Mouse (Mus musculus) liver, embryonic 14.5 days (tissue): Measurements from ENCODE around the gene Sdk1. TPM values are rescaled to one million over a fixed set of nuclear protein-coding genes. Genes with fewer than 3 reads are reported as not detected.

Experiments used
- ATAC-seq: fragments of 200-750 bp; cut with Nextera tagmentation; 2 replicates; pipeline ENCODE4 v1.8.0; 2017; ENCODE audit warnings: moderate number of reproducible peaks, mild to moderate bottlenecking, moderate library complexity; ENCODE audit not compliant: insufficient read depth
- DNase-seq, 3 experiments: peaks; one replicate each; pipeline ENCODE4 v3.0.0-alpha.2; 2012 to 2013; ENCODE audit warnings: low read depth in 3 of 3, low spot score in 3 of 3
- H3K27ac ChIP-seq: fragments of 300-500 bp; sonication (generic); 2 replicates; pipeline ENCODE4 v1.5.1; 2014; ENCODE audit warnings: moderate library complexity, mild to moderate bottlenecking, control low read depth, inconsistent platforms
- H3K27me3 ChIP-seq: fragments of 300-500 bp; sonication (generic); 2 replicates; pipeline ENCODE4 v1.6.1; 2014; ENCODE audit warnings: mild to moderate bottlenecking, low read length, moderate library complexity; ENCODE audit not compliant: control insufficient read depth, insufficient read depth
- H3K36me3 ChIP-seq: fragments of 300-500 bp; sonication (generic); replicated peaks from 2 replicates; pipeline ENCODE4 v1.6.1; 2014; ENCODE audit warnings: low read depth; ENCODE audit not compliant: control insufficient read depth, insufficient read depth
- H3K4me1 ChIP-seq, 2 experiments: fragments of 200-500 bp in 1 of 2; fragments of 300-500 bp in 1 of 2; sonication (generic) in 1 of 2; replicated peaks; 2 replicates each; pipeline ENCODE4 v1.6.1; 2012 to 2014; ENCODE audit warnings: antibody characterized with exemption in 1 of 2, inconsistent platforms in 1 of 2, low read length in 1 of 2; ENCODE audit not compliant: control insufficient read depth in 2 of 2, insufficient read depth in 2 of 2
- H3K4me2 ChIP-seq: fragments of 300-500 bp; sonication (generic); 2 replicates; pipeline ENCODE4 v1.6.1; 2014; ENCODE audit warnings: low read depth, mild to moderate bottlenecking, control low read depth, moderate library complexity
- H3K4me3 ChIP-seq, 2 experiments: fragments of 200-500 bp in 1 of 2; fragments of 300-500 bp in 1 of 2; sonication (generic) in 1 of 2; 2 replicates each; pipeline ENCODE4 v1.5.1; 2012 to 2014; ENCODE audit warnings: low read depth in 2 of 2, low read length in 2 of 2, mild to moderate bottlenecking in 2 of 2, control low read depth in 1 of 2, inconsistent platforms in 1 of 2, moderate library complexity in 1 of 2; ENCODE audit not compliant: insufficient read depth in 1 of 2
- H3K9ac ChIP-seq: fragments of 300-500 bp; sonication (generic); replicated peaks from 2 replicates; pipeline ENCODE4 v1.6.1; 2014; ENCODE audit warnings: mild to moderate bottlenecking, control low read depth, moderate library complexity
- H3K9me3 ChIP-seq: fragments of 300-500 bp; sonication (generic); 2 replicates; pipeline ENCODE4 v1.6.1; 2016; ENCODE audit warnings: low read length, mixed read lengths; ENCODE audit not compliant: control insufficient read depth
- CTCF ChIP-seq: IDR thresholded peaks from 2 replicates; pipeline ENCODE4 v1.5.1; 2016; ENCODE audit warnings: antibody characterized with exemption, low read depth, control low read depth
- EP300 ChIP-seq: IDR thresholded peaks from 2 replicates; pipeline ENCODE4 v1.6.1; 2016; ENCODE audit warnings: antibody characterized with exemption, low read depth
- WGBS: fragments of 180-500 bp; shearing (Covaris S2); extraction: QIAGEN DNeasy Blood & Tissue Kit; methylation state at CpG from one replicate; pipeline ENCODE4 v1.1.7; 2014; ENCODE audit not compliant: insufficient replicate concordance; 5-methylcytosine and 5-hydroxymethylcytosine counted together
- polyA plus RNA-seq, 2 experiments: library from polyadenylated mRNA; depleted of rRNA in 1 of 2; stranded (reverse) in 1 of 2; unstranded in 1 of 2; fragments of >200 nt; fragmentation: Nextera tagmentation in 1 of 2; extraction: Ambion mirVana in 1 of 2; gene quantifications; 2 replicates each; pipeline versions ENCODE4 v1.2.1 to v1.2.3; 2012 to 2014

Gene Sdk1
- polyA plus RNA-seq, 2 experiments: 0.01 to 0.25 TPM

- WGBS: 48% methylated on average over 6 of the region's 6 CpGs
- no peaks in the 10 kb centered on the region for H3K9me3 ChIP-seq
- H3K4me3 ChIP-seq: no peak overlapping the region
- no peaks in the 10 kb centered on the region for H3K4me1 ChIP-seq
- no peaks in the 10 kb centered on the region for H3K36me3 ChIP-seq
- H3K27ac ChIP-seq: no peak overlapping the region
- no peaks in the 10 kb centered on the region for H3K27me3 ChIP-seq
- ATAC-seq (no peak), DNase-seq (no peak)
- TF ChIP-seq EP300: no peak
- TF ChIP-seq CTCF: no peak
- H3K9ac ChIP-seq: no peak overlapping the region
- no peak overlapping the region for H3K4me2 ChIP-seq
Measured at GRCm38 (mm10) chr5:141649831-141650375, 408.6 kb downstream of the Sdk1 start.

DNA sequence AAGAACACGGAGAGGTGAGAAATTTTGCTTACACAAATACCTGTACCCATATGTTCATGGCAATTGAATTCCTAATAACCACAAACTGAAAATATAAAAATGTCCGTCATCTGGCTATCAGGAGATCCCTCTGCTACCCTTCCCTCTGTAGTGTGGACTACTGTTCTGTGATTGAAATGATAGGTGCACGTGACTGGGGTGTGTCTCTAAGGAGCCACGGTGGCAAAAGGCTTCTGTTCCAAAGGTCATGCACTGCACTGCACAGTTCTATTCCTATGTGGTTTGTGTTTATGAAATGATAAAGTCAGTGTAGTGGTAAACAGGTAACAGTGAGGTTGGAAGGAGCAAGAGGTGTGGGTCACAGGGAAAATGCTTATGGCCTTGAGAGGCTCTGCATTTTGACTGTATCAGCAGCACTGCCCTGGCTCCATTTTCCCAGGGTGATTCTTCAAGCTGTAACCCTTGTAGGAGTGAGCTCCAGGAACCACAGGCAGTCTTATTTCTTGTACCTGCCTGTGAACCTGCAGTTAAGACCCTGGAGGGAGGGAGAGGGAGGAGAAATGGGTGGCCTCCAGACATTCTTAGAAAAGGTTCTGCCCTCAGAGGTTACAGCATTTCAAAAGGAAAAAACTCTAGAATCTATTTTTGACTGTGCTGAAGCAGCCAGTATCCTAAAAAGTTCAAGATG, 410.5 kb downstream of the Sdk1 start:
- TF ChIP-seq CTCF: no peak
- no peak for TF ChIP-seq EP300
- H3K9me3 ChIP-seq: no peaks in the 10 kb centered on the region
- H3K27ac ChIP-seq: no peak overlapping the region
- H3K4me2 ChIP-seq: no peak overlapping the region
- H3K36me3 ChIP-seq: no peaks in the 10 kb centered on the region
- WGBS: 59% methylated on average over 4 of the region's 4 CpGs
- DNase-seq (no peak), ATAC-seq (no peak)
- H3K27me3 ChIP-seq: no peaks in the 10 kb centered on the region
- no peaks in the 10 kb centered on the region for H3K4me1 ChIP-seq
- H3K4me3 ChIP-seq: no peak overlapping the region
- H3K9ac ChIP-seq: no peak overlapping the region

DNA sequence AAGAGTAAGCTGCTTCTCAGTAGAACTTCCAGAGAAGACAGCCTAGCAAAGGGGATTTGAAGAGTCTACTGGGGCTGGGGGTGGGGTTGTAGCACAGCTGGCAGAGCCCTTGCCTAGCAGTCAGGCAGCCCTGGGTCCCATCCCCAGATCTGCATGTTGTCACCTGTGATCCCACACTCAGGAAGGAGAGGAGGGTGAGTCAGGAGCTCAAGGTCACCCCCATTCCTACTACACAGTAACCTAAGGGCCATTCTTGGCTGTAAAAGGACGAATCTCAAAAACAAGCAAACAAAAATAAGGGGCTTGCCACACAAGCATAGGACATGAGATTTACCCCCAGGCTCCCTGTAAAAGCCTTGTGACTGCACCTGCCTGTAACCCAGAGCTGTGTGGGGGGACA, 435.1 kb downstream of the Sdk1 start:
- Histone ChIP-seq H3K4me1 (no peaks in the 10 kb centered on the region), H3K9ac (no peak overlapping the region), H3K27me3 (no peaks in the 10 kb centered on the region), H3K36me3 (no peaks in the 10 kb centered on the region), H3K4me2 (no peak overlapping the region), H3K27ac (no peak overlapping the region), H3K9me3 (no peaks in the 10 kb centered on the region), H3K4me3 (no peak overlapping the region)
- ATAC-seq (no peak), DNase-seq (no peak)
- no peak for TF ChIP-seq EP300
- no peak for TF ChIP-seq CTCF
- WGBS: 47% methylated on average over 1 of the region's 1 CpGs

- no peak for ATAC-seq
- no peak overlapping the region for H3K9ac ChIP-seq
Measured at GRCm38 (mm10) chr5:141677034-141677433, 435.7 kb downstream of the Sdk1 start.

DNA sequence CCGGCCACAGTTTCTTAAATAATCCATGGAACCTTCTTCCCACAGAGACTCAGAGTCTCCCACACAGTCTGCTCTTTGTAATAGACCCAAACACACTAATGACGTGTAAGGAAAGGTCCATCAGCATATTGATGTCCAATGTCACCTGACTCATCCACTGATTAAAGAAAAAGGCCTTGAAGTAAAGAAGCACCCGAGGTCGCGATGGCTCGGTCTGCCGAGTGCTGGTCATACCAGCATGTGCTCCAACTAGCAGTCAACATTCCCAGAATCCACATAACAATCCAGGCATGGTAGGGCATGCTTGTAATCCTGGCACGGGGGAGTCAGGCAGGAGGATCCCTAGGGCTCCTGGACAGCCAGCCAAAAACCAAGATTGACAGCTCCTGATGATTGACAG, 436.6 kb downstream of the Sdk1 start:
- Histone ChIP-seq H3K27ac (no peak overlapping the region), H3K9ac (no peak overlapping the region), H3K4me2 (no peak overlapping the region), H3K4me3 (no peak overlapping the region), H3K36me3 (no peaks in the 10 kb centered on the region), H3K27me3 (no peaks in the 10 kb centered on the region), H3K4me1 (no peaks in the 10 kb centered on the region), H3K9me3 (no peaks in the 10 kb centered on the region)
- DNase-seq (no peak), ATAC-seq (no peak)
- 70% methylated on average over 8 of the region's 8 CpGs for WGBS
- TF ChIP-seq CTCF (no peak), EP300 (no peak)

More at GRCm38 (mm10) chr5:141677034-141677433, 435.7 kb downstream of the Sdk1 start:
- Histone ChIP-seq H3K9me3 (no peaks in the 10 kb centered on the region), H3K36me3 (no peaks in the 10 kb centered on the region), H3K4me2 (no peak overlapping the region), H3K4me1 (no peaks in the 10 kb centered on the region), H3K27ac (no peak overlapping the region), H3K4me3 (no peak overlapping the region), H3K27me3 (no peaks in the 10 kb centered on the region)
- TF ChIP-seq CTCF (no peak), EP300 (no peak)
- 52% methylated on average over 1 of the region's 1 CpGs for WGBS
- no peak for DNase-seq
